Mouse (Mus musculus) cerebral cortex, adult 2 months (tissue): ENCODE measurements around the gene Nrap.

Source experiments
- WGBS: fragments of 180-500 bp; shearing (Covaris S2); methylation state at CpG from one replicate; pipeline ENCODE4 v1.1.7; 2018; 5-methylcytosine and 5-hydroxymethylcytosine counted together

Nrap gene

DNA sequence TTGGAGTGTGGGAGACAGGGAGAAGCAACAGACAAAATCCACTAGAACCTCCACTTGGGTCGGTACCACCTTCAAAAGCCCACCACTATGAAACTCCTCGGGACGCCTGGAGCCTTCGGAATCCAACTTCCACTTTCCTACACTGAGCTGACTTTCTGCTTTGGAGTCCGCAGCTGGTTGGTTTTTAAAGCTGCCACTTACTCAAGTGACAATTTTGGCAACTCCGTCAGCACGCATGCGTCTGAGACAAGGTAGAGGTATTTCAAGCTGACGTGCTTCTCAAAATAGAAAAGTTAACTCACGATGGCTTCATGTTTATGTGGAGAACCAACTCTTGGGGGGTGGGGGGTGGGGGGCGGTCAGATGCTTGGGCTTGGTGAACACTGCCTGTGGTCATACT, at the start of gene Nrap:
Gene Nrap, minus strand, starts transcription at position 159 of the 400 bp plus-strand sequence.
- 83% methylated on average over 11 of the region's 11 CpGs for WGBS

DNA sequence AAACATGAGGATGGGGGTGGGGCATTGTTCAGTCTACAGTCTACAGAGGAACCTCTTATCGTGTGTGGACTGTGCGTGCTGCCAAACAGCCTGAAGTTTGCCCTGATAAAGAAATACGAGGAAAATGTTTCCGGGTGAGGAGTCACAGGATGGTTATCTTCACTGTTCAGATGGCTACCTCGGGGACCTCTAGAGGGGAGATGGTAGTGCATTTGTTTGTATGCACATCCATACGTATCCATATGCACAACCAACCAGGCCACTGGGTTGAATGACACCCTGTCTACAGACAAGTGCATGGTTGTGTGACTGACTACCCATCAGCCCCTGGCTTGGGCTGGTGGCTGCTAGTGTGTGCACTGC, 49.2 kb upstream of the Nrap start:
- 89% methylated on average over 6 of the region's 6 CpGs for WGBS

DNA sequence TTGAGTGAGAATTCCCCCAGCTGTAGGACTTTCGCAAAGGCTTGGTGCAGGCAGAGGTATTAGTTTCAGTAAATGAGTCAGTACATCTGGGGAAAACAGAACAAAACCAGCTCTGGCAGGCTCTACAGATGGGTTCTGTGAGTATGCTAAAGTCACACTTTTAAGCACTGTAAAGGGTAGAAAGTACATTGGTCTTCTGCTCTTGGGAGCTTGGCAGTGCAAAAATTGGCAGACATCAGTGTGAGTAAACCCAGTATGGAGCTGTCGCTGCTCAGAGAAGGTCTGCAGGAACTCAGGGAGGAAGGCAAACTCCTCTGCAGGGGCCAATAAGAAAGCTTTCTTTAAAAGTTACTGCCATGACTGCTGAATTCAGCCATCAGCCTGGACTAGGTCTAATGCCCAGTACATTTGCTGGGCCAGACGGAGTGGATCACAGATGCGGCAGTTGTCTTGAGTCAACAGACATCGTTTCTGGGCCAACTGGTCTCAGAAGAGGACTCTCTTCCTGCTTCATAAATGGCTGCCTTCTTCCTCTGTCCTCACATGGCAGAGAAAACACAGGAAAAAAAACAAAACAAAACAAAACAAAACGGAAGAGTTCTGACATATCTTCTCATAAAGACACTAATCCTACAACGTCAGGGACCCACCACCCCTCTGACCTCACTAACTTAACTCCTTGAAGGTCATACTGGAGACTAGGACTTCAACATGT, 48.7 kb upstream of the Nrap start:
- whole genome bisulfite sequencing: 58% methylated on average over 7 of the region's 7 CpGs

DNA sequence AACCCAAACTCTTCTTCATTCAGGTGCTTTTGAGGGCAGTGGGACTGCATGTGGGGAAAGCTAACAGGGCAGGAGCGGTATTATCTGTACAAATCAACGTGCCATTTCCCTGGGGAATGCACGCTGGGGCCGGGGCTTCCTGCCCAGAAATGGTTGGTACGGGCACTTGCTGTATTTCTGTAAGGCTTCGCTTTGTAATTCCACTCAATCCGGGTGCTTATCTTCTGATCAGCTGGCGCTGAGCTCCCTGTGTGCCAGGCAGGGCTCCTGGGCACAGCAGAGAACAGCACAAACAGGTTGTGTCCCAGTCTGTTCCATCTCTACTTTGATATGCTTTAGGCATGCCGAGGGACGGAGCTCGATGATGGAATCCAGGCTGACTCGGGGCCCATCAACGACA, 46.5 kb upstream of the Nrap start:
- 85% methylated on average over 13 of the region's 13 CpGs for WGBS

DNA sequence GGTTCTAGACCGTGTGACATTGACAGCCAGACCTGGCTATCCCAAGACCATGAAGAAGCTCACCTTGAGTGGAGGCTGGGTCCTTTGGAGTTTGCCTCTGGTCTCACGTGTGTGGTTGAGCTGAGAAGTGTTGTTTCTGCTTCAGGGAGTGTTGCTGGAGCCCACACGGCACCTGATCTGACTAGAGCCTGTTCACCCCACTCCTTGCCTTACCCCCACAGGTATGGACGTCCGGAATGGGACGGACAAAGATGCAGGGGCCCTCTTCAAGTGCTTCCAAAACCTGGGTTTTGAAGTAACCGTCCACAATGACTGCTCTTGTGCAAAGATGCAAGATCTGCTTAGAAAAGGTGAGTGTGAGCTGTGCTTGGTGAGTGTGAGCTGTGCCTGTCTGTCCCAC, 43.7 kb upstream of the Nrap start:
- 94% methylated on average over 7 of the region's 7 CpGs for WGBS

DNA sequence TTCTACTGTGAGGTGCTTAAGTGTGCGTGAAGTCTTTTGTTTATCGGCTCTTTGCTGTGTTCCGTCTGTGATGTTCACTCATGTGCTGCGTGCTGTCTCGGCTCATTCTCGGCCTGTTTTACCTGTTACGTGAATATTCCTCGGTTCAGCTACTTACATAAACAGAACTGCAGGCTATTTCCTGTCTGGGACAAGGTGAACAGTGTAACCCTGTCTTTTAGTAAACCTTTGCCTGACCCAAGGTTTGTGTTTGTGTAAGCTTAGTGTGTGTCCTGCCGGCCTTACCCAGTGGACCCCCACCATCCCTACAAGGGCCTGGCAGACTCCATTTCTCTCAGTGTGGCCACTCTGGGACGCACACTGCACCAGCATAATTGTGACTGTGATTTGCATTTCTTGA, 42.9 kb upstream of the Nrap start:
- WGBS: 81% methylated on average over 10 of the region's 10 CpGs

DNA sequence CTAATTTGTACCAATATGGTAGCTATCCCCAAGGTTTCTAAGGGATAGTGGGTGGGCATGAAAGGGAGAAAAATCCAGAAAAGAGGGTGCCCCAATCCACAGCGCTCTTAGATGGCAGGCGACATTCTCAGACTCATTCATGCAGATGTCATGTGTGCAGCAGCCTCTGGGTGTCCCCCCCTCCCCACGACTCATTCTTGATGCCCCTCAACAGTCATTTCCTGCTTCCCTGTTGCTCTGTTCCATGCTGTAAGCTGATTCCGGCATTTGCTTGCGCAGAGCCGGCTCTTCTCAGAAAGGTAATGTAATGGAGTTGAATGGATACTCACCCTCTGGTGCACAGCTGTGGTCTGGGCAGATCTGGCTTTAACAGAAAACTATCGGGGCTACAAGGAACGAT, 40.5 kb upstream of the Nrap start:
- 79% methylated on average over 8 of the region's 8 CpGs for WGBS

DNA sequence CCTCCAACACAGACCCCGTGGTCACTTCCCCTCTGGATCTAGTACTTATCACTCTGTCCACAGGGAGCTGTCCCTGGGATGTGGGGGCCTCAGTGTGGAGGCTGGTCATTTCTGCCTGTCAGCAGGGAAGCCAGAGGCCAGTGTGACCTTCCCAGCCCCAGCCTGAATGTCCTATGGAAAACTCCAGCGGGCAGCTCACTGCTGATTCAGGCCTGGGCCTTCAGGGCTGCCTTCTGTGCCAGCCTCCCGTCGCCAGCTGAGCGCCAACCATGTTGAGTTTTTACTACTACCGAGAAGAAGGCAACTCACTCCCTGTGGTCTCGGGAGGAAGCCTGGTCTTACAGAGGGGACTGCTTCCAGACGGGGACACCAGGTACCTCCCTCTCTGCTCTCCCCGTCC, 35.7 kb upstream of the Nrap start:
- WGBS: 62% methylated on average over 9 of the region's 9 CpGs

DNA sequence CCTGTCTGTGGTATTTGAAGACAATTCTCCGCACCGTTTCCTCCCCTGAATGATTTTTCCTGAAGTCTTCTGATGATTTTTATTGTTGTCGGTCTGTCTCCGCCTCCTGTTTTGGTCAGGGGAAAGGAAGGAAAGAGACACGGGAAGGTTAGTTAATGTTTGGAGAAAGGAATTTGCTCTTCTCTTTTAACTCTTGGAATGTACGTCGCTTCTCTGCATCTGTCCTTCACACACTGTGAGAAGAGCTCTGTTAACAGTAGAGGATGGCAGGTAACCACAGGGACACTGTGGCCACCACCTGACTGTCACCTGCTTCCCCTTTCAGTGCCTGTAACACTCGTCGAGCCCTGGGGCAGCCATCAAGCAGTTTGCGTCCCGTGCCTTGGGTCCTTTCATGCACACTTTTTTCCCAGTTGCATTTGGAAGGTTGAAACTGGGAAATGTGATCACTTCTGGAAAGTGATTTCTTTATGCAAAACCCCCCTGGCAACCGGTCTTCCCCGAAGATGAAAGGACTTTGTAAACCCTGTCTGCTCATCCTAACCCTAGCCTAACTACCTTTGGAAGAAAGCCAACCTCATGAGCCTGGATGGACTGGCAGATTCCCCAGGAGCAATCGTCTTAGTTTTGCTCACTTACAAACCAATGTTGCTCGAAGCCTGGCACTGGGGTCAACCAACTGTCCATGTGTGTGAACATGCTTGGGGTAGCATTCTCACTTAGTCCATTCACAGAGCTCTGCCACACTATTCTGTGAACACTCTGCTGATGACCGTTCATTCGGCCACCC, 35.0 kb upstream of the Nrap start:
- WGBS: 81% methylated on average over 17 of the region's 17 CpGs

DNA sequence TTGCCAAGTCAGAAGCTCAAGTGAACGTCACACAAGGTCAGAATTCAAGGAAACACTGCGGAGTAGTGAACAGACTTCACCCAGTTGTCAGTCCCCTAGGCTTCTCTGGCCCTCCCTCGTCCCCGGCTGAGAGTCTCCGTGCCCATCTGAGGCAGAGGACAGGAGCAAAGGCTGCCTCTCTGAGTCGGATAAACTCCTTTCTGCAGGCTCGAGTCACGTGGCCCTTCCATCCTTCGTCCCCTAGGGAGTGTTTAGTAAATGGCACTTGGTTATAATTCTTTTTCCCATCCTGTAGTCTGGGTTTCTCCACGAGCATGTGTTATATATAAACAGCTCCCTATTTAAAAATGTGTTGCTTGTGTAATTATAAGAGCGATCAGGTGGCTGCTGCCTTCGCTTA, 33.5 kb upstream of the Nrap start:
- 38% methylated on average over 12 of the region's 12 CpGs for WGBS

DNA sequence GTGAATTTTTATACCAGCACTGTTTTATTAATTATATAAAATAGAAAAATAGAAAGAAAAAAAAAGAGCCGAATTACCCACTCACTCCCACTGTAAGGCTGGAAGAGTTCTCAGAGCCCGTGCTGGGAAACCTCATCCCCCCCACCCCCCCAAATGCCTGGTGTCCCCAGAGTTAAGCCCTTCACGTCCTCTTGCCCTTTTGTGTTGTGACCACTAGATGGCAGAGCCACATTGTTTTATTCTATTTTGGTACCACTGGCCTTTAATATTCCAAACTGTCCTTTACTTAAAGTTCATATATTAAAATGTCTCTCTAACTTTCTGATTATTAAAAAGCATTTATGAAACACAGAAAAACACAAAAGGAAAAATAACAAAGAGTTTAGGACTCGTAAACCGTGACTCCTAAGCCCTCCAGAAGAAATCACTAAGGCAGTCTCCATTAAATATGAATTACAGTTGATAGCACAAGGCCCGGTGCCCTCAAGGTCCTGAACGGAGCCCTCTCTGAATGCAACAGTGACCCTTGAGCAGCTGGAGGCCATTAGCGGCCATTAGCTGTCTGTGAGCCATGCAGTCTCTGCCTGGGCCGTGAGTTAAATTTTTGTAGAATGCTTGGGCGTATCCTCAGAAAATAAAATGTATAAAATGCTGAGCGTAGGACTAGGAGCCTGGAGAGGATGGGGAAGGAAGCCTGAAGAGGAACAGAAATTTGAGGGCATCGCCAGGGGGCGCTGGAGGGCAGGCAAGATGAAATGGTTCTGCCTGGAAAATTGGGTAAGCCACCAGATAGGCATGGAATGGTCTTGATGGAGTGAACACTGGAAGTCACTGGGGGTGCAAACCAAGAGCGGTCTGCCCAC, 32.9 kb upstream of the Nrap start:
- WGBS: 26% methylated on average over 14 of the region's 14 CpGs

DNA sequence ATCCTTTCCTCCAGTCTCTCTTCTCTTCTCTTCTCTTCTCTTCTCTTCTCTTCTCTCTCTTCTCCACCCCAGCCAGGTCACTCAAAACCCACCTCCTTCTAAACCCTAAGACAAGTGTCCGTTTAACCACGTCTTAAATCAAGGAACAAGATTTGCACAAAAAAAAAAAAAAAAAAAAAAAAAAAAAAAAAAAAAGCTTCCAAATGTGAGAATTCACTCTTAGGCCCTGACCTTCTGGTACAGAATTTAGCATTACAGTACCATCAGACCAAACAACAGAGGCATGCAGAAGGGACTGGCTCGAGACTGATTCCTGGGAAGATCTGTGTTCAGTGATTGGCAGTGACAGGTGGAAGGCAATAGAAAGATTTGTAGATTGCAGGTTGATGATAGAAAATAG, 30.5 kb upstream of the Nrap start:
- 89% methylated on average over 3 of the region's 3 CpGs for WGBS

DNA sequence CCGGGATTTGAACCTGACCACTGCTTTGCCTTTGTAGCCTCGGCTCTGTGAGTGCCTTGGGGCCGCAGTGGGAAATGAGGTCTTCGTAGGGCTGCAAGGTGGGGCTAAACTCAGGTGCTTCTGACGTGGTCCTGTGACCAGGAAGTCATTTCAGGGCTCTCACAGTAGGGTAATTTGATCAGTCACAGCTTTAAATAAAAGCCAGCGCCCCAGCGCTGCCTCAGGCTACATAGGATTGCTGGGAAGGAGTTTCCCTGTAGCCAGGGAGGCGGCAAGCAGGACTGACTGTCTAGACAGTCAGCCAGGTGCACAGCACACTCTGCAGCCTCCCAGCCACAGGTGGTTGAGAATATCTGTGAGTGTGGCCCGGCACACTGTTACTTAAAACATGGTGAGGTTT, 29.6 kb upstream of the Nrap start:
- WGBS: 88% methylated on average over 9 of the region's 9 CpGs

DNA sequence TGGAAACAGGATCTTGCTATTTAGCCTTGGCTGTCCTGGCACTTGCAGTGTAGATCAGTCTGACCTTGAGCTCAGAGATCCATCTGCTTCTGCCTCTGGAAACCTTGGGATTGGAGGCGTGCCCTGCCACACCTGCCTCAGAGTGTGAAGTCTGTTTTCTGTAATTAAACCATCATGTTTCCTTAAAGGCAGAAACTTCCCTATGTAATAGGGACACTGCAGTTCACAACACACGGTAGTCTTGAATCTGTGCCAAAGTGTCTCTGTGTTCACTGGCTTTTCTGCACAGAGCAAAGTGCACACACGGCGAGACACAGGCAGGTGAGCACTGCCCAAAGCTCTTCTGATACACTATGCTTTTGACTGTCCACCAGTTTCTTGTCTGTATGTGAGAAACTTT, 28.6 kb upstream of the Nrap start:
- 72% methylated on average over 4 of the region's 4 CpGs for WGBS

DNA sequence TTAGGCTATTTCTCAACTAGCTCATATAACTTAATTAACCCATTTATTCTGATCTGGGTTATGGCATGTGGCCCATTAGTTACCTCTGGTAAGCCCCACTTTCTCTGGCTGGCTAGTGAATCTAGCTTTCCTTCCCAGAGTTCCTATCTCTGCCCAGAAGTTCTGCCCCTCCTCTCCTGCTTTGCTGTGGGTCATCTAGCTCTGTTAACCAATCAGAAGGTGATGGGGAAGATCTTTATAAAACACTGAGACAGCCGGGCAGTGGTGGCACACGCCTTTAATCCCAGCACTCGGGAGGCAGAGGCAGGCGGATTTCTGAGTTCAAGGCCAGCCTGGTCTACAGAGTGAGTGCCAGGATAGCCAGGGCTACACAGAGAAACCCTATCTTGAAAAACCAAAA, 20.0 kb upstream of the Nrap start:
- WGBS: over 99% methylated on average over 4 of the region's 4 CpGs

DNA sequence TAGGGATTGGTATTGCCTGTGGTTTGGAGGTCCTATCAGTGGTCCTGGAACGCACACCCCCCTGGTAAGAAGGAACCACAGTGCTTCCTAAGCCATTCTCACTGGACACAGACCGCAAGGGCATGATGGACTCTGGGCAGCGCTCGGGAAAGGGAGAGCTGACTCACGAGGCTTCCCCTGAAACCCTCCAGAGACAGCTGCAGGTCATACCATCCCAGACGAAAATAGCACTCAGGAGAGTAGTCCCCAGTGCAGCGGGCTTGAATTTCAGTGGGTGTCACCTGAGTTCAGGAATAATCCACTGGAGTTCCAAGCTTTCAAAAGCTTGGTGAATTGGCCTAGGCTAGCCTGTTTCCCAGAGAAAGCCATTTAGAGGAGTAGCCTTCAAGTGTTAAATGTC, 16.7 kb upstream of the Nrap start:
- WGBS: 95% methylated on average over 7 of the region's 7 CpGs

DNA sequence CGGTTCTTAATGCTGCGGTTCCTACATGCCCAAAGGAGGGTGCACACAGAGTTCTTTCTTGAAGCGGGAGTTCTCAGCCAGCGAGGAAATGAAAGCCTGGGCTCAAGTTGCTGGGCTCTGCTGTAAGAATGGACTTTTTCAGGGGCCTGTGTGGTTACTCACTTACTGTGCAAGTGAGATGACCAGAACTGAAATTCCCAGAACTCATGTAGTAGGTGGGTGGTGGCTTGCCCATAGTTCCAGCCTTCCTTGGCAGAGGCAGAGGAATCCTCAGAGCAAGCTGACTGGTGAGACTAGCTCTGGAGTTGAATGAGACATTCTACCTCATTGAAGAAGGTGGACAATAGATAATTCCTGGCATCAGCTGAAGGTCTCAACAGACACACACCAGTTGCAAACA, 16.0 kb upstream of the Nrap start:
- WGBS: 90% methylated on average over 4 of the region's 4 CpGs

DNA sequence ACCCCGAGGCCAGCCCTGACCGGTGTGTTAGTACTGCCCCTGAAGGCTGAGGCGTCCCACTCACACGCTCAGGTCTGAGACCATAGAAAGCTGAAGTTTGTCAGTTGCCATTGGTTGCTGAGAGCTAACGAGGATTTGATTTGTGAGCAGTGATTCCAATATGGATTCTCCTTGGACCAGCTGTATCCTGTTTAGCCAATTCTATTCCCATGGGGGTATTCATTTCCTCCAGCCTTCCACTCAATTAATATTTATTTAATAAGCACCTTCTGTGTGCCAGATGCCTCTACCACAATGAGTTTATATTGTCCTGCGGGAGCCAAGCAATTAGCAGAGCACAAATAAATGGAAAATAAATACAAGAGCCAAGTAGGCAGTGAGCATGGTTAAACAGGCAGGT, 12.0 kb upstream of the Nrap start:
- WGBS: 70% methylated on average over 6 of the region's 6 CpGs

DNA sequence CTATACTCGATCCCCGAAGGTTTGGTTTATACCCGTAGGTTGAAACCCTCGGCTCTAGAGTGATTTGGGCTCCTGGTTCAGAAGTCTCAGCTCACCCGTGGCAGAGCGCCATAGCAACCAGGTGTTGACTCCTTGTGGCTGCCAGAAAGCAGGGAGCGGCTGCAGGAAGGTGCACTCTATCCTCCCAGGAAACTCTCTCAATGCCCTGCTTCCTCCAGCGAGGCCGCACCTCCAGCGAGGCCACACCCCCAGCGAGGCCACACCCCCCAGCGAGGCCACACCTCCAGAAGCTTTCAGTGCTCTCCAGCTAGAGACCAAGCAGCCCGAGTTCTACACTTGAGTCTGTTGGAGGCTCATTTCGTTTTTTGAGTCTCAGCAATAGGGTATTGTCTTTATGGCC, 10.4 kb upstream of the Nrap start:
- 56% methylated on average over 14 of the region's 14 CpGs for WGBS

DNA sequence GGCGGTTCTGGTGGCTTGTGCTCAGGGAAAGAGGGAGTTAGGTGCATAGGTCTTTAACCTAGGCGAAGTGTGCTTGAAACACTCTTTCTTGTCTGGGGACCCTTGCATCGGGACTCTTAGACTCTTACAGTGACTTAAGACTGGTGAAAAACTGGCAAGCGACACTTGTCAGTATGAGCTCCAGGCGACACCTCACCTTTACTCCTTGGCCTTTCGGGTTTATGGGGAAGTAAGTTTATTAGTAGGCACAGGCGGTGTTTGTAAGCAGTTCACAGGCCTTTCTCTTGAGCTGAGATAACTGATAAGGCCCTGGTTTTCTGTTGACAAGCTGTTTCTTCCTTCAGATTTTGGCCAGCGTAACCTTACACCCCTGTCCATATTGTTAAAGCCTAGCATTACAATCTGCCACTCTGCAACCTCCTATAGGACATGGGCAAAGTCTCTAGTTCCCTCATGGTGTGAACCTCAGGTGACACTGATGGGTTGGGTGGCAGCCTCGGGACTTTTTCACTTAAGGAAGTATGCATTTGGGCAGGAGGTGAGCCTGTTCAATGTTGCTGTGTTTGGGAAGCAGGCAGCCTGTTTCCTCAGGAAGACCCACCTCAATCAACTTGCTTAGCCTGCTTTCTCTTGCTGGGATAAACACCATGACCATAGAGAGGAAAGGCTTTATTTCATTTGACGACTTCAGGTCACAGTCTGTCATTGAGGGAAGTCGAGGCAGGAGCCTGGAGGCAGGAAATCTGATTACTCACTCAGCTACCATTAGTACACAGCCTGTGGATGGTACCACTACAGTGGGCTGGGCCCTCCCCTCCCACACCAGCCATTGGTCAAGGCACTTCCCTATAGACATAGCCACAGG, 8.1 kb upstream of the Nrap start:
- WGBS: 64% methylated on average over 11 of the region's 11 CpGs
